Mouse (Mus musculus) lung, postnatal 0 days (tissue): ENCODE data around the gene Myo5a.
"Not testable (repeated sequence)": the region's sequence is repeated elsewhere in the genome, so short reads cannot be mapped to it uniquely, and the experiment has no call there.

ENCODE experiments used
- CTCF ChIP-seq: IDR thresholded peaks from 2 replicates; pipeline ENCODE4 v1.5.1; 2016; ENCODE audit warnings: antibody characterized with exemption, mild to moderate bottlenecking
- EP300 ChIP-seq: IDR thresholded peaks from 2 replicates; pipeline ENCODE4 v1.6.1; 2016; ENCODE audit warnings: antibody characterized with exemption, mild to moderate bottlenecking, control low read depth

DNA sequence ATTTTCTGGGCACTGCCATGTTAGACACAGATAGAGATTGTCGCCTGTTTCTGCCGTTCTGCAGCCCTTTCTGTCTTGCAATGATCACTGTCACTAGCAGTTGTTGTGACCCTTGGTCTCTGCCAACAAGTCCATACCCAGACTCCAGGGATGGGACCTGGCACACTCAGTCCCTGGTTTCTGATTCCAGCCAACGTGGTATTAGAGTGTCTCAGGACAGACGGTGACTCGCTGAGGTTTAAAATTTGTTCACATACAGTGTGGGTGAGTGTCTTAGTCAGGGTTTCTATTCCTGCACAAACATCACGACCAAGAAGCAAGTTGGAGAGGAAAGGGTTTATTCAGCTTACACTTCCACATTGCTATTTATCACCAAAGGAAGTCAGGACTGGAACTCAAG, 182.3 kb downstream of the Myo5a start:
- TF ChIP-seq EP300, CTCF: not testable (repeated sequence)
